Mouse (Mus musculus) c-Kit-positive CD71-positive TER-119-positive erythroid progenitor cells, embryonic 14.5 days (primary cell): ENCODE results near the gene Cmtm4.

Source experiments
- DNase-seq: peaks from one replicate; pipeline ENCODE4 v3.0.0-alpha.2; 2013; ENCODE audit warnings: low spot score

Gene Cmtm4

DNA sequence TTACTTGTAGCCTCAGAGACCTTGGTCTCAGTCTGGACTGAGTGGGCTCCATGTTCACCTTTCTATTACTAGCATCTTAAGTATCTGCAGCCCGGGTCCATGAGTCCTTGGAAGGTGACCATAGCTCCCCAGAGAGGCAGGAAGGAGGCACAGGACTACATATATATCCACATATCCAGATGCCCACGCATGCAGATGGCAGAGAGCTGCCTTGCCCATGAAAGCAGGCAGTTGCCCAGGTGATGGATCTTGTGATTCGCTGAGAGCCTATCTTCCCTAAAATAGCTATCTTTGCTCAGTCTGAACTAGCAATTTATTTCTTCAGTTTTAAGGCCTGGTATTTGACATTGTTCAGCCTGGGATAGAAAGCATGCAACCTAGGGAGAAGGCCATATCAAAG lies 15.9 kb upstream of the Cmtm4 start:
- DNase-seq, result no peak

DNA sequence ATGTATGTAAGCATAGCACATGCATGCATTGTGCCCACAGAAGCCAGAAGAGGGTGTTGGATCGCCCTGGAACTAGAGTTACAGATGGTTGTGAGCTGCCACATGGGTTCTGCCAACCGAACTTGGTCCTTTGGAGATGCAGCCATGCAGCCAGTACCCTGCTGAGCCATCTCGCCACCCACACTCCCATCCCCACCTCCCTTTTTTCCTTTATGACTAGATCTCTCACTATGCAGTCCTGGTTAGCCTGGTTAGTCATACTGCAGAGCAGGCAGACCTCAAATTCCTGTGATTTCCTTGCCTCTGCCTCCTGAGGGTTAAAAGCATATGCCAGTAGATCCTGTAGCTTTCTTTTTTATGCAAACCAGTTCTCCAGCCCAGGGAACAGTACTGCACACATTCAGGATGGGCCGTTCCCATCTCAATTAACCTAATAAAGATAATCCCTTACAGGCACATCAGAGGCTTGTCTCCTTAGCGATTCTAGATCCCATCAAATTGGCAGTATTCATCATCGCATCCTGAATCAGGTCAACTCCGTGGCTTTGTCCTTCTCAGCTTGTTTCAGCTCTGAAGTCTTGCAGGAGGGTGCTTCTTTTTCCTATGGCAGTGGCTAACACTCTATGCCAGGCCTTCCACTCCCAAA lies 15.1 kb upstream of the Cmtm4 start:
- no peak for DNase-seq

DNA sequence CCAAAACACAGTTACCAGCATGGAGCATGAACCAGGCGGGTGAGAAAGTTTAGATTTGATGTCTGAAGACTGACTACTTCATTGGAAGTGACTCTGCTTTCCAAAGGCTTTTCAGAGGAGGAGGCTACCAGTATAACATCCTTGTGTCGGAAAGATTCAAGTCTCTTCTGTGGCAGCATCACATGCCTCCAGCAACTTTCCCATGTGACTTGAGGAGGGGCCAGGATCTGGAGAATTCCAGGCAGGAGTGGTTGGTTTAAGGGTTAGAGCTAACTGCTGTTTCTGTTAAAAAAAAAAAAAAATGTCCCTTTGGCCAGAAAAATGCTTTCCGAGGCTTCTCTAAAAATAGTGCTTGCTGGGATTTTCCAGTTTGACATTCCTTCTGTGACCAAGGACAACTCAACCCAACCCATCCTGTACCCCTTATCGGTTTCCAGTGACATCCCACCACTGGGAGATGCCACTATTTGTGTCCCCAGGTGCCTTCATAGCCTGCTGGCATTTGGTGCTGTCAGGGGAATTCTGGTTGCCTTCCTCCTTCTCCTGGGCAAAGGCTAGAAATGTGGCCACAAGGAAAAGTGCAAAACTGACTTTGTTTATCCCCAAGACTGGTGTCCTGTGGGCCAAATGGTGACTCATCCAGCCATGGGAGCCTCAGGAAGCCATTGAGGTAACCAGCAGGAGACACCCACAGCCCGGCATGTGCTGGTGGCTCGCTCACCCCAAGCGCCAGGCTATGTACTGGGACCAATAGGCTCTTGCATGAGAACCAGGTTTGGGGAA lies 12.9 kb upstream of the Cmtm4 start:
- no peak for DNase-seq

- no peak for DNase-seq
These were observed 10.9 kb upstream of the Cmtm4 start for GRCm38 (mm10) chr8:104406340-104407128.

GRCm38 (mm10) chr8:104405430-104406187 lies 10.0 kb upstream of the Cmtm4 start:
- DNase-seq, result no peak

- DNase-seq, result no peak
These were observed 8.0 kb upstream of the Cmtm4 start for GRCm38 (mm10) chr8:104403596-104403995.

- DNase-seq, result no peak
These were observed 555 bp downstream of the Cmtm4 start for GRCm38 (mm10) chr8:104394801-104395702.

DNA sequence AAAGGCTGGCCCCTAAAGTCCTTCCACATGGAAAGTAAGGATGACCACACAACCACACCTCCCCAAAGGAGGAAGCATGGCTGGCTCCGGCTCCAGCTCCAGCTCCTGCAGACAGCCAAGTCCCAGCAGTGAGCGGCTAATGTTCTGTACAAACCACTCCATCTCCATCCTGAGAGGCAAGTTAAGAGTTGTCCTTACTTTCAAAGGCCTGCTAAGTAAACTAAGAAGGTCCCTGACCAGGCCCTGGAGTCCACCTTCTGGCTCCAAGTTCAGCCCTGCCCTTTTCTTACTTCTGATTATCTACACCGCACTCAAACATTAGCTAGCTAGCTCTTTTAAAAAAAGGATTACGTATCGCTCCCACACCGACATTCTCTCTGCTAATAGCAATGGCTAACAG lies 1.8 kb downstream of the Cmtm4 start:
- DNase-seq, result no peak

GRCm38 (mm10) chr8:104393139-104393538 lies 2.5 kb downstream of the Cmtm4 start:
- DNase-seq, result no peak

GRCm38 (mm10) chr8:104390245-104390644 lies 5.4 kb downstream of the Cmtm4 start:
- no peak for DNase-seq

GRCm38 (mm10) chr8:104387980-104388379 lies 7.6 kb downstream of the Cmtm4 start:
- no peak for DNase-seq

GRCm38 (mm10) chr8:104387501-104387900 lies 8.1 kb downstream of the Cmtm4 start:
- no peak for DNase-seq

DNA sequence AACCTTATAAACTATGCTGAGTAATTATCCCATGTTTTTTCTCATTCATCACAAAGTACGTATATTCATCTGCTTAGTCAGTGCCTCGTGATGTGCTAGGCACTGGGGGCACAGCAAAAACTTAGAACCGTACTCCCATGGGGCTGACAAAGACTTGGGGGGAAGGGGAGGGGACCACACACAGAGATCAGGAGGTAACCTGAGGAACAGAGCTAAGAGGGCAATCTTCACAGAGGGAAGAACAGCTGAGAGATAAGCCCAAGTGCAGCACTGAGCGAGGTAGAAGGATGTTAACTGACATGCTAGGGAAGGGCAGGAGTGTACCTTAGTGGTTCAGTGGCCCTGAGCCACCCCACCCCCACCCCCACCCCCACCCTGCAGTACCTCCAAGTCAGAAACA lies 8.9 kb downstream of the Cmtm4 start:
- no peak for DNase-seq

DNA sequence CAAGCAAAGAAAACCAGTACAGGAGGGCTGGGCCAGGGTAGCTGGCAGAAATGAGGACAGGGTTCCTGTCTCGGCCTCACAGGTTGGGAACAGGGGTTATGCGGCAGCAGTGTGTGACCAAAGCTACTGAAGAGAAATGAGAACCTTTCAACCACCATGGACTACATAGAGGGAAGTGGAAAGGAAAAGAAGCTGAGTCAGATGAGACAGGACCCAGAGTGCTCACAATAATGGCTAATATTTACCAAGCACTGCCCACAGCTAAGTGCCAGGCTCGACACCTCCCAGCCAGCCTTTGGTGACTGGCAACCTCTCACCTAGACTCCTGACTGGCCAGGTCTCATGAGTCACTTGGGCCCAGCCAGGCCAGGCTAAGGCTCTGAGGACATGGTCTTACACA lies 11.6 kb downstream of the Cmtm4 start:
- DNase-seq, result no peak

DNA sequence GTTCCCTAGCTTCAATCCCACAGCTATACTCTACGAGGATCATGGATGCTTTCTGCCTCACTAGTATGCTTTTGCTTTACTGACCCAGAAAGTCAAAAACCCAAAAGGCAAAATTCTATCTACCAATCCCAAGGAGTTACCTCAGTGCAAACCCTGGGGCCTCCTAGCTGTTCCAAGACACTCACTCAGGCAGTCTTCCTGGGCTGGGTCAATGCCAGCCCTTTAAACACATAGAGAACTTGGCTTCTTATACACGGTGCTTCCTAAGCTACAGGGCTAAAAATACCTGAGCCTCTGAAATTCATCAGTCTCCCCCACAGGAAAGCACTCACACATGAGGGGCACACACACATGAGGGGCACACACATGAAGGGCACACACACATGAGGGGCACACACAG lies 12.3 kb downstream of the Cmtm4 start:
- no peak for DNase-seq

- DNase-seq, result no peak
These were observed 14.6 kb downstream of the Cmtm4 start for GRCm38 (mm10) chr8:104380961-104381411.

GRCm38 (mm10) chr8:104380269-104380668 lies 15.3 kb downstream of the Cmtm4 start:
- no peak for DNase-seq

GRCm38 (mm10) chr8:104379301-104379836 lies 16.2 kb downstream of the Cmtm4 start:
- no peak for DNase-seq

DNA sequence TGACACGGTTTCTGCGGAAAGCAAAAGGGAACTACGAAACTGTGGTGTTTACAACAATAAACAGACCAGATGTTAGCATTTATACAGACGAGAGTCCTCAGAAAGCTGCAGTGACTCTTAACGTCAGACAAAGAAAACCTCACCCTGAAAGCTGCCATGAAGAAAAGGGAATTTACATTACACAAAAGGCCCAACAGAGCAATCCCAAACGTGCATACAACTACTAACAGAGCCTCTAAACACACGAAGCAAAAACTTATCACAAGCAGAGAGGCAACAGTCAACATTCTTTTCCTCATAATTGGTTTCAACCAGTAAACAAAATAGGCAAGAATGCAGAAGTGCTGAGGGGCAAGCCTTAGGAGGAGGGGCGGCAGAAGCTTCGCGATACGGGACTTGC lies 18.9 kb downstream of the Cmtm4 start:
- DNase-seq, result no peak

DNA sequence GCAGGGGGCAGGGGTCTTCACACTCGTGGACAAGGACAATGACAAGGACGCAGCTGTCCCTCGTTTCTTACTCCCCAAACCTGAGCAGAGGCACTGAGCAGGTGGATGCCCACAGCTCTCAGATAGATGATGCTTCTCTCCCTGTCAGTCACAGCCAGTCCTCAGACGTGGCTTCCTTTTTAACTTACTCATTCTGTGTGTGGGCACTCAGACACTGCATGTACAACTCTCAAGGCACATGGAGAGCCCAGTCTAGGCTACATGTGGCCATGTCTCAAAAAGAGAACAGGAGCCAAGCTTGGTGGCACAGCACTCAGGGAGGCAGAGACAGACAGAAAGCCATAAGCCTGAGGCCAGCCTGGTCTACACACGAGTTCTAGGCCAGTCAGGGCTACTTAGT lies 19.6 kb downstream of the Cmtm4 start:
- no peak for DNase-seq
